Mouse (Mus musculus): ENCODE results near the gene Prr22. TPM values are rescaled to one million over a fixed set of nuclear protein-coding genes. Genes with fewer than 3 reads are reported as not detected.

Gene Prr22
- polyA plus RNA-seq, 1 experiment, result 3.3 TPM

DNA sequence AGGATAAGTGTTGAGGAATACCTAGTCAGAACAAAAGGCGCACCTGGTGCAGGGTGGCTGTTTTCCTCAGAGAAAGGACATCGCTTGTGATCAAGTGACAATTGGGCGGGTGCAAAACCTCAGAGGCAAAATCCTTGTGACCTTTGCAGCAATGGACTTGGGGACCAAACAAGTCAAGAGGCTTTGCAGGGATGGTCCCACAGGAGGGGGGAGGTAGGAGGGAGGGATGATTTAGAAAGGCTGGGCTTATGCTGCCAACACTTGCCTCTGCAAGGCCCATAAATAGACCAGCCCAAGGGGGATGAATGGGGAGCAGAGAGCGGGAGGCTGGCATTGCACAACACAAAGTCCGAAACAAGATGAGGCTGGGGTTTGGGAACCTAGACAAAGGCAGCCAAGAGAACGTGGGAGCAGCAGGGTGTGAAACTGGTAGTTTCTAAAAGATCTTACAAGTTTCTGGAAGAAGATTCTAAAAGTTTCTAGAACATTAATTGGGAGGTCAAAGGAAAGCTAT is 49.0 kb downstream of the Prr22 start:
- Histone ChIP-seq H3K4me1 (ENCODE audit: control insufficient read depth, insufficient read depth, low read length) (peaks cover 8% of the 10 kb centered on the region), H3K4me3 (ENCODE audit: insufficient read depth, low read length) (no peak overlapping the region), H3K27ac (ENCODE audit: insufficient read depth, low read length) (no peak overlapping the region)
- TF ChIP-seq POLR2A (IDR thresholded peaks at IDR 0.05; ENCODE audit: extremely low read depth, insufficient read depth, low read length) (no peak), CTCF (IDR thresholded peaks at IDR 0.05; ENCODE audit: extremely low read depth, insufficient read depth, low read length) (no peak)

- no peak overlapping the region for H3K27ac ChIP-seq (ENCODE audit: insufficient read depth, low read length)
- TF ChIP-seq CTCF (IDR thresholded peaks at IDR 0.05; ENCODE audit: extremely low read depth, insufficient read depth, low read length) (no peak), POLR2A (IDR thresholded peaks at IDR 0.05; ENCODE audit: extremely low read depth, insufficient read depth, low read length) (no peak)
These were observed 49.7 kb downstream of the Prr22 start for GRCm38 (mm10) chr17:56819694-56820111.

More at GRCm38 (mm10) chr17:56819694-56820111, 49.7 kb downstream of the Prr22 start:
- Histone ChIP-seq H3K4me1 (ENCODE audit: control insufficient read depth, insufficient read depth, low read length) (peaks cover 7% of the 10 kb centered on the region), H3K4me3 (ENCODE audit: insufficient read depth, low read length) (no peak overlapping the region)

Other genes starting within 250 kb of the Prr22 start
- gene Gm20219, start 215.9 kb upstream of the Prr22 start, polyA plus RNA-seq (2012; rRNA removed), result 2.1 and 3.2 TPM in 2 replicates
- gene Safb2, start 185.7 kb upstream of the Prr22 start, polyA plus RNA-seq (2012; rRNA removed), result 93.0 and 110 TPM in 2 replicates
- gene Safb, start 185.4 kb upstream of the Prr22 start, polyA plus RNA-seq (2012; rRNA removed), result 101 and 110 TPM in 2 replicates
- 145 and 159 TPM in 2 replicates for gene 2410015M20Rik, start 160.5 kb upstream of the Prr22 start, polyA plus RNA-seq (2012; rRNA removed)
- gene Rpl36, start 156.8 kb upstream of the Prr22 start, polyA plus RNA-seq (2012; rRNA removed), result 1,005 and 1,019 TPM in 2 replicates
- gene Lonp1, start 143.4 kb upstream of the Prr22 start, polyA plus RNA-seq (2012; rRNA removed), result 78.3 and 82.5 TPM in 2 replicates
- gene Catsperd, start 142.1 kb upstream of the Prr22 start, polyA plus RNA-seq (2012; rRNA removed), result 2.6 and 2.7 TPM in 2 replicates
- 104 and 107 TPM in 2 replicates for gene Ranbp3, start 97.0 kb upstream of the Prr22 start, polyA plus RNA-seq (2012; rRNA removed)
- gene Ndufa11, start 52.5 kb upstream of the Prr22 start, polyA plus RNA-seq (2012; rRNA removed), result 332 and 357 TPM in 2 replicates
- 16.7 and 18.2 TPM in 2 replicates for gene Vmac, start 52.2 kb upstream of the Prr22 start, polyA plus RNA-seq (2012; rRNA removed)
- 7.4 and 8.6 TPM in 2 replicates for gene Nrtn, start 12.7 kb upstream of the Prr22 start, polyA plus RNA-seq (2012; rRNA removed)
- 137 and 148 TPM in 2 replicates for gene Dus3l, start 5.5 kb upstream of the Prr22 start, polyA plus RNA-seq (2012; rRNA removed)
- gene Rfx2, start 60.8 kb downstream of the Prr22 start, polyA plus RNA-seq (2012; rRNA removed), result 2.6 and 3.2 TPM in 2 replicates
- 0.09 TPM in 1 of 2 replicates, not detected in the other for gene Acsbg2, start 104.2 kb downstream of the Prr22 start, polyA plus RNA-seq (2012; rRNA removed)
- 0.06 and 0.09 TPM in 2 replicates for gene 1700061G19Rik, start 105.2 kb downstream of the Prr22 start, polyA plus RNA-seq (2012; rRNA removed)
- gene Mllt1, start 165.2 kb downstream of the Prr22 start, polyA plus RNA-seq (2012; rRNA removed), result 73.1 and 76.0 TPM in 2 replicates
- not detected in 2 replicates for gene Acer1, start 211.9 kb downstream of the Prr22 start, polyA plus RNA-seq (2012; rRNA removed)
- 139 and 146 TPM in 2 replicates for gene Clpp, start 220.1 kb downstream of the Prr22 start, polyA plus RNA-seq (2012; rRNA removed)
- gene Alkbh7, start 227.1 kb downstream of the Prr22 start, polyA plus RNA-seq (2012; rRNA removed), result 32.1 and 35.4 TPM in 2 replicates
- gene Pspn, start 229.8 kb downstream of the Prr22 start, polyA plus RNA-seq (2012; rRNA removed), result not detected in 2 replicates
- gene Gtf2f1, start 241.0 kb downstream of the Prr22 start, polyA plus RNA-seq (2012; rRNA removed), result 73.3 and 80.0 TPM in 2 replicates
- 0.13 TPM in 1 of 2 replicates, not detected in the other for gene Gm17949, start 241.2 kb downstream of the Prr22 start, polyA plus RNA-seq (2012; rRNA removed)